Mouse (Mus musculus) heart, adult 9 months (tissue): ENCODE data around the gene Ndst4.

Source experiments
- DNase-seq, 2 experiments: peaks; one replicate each; pipeline ENCODE4 v3.0.0; 2022; ENCODE audit warnings: low spot score in 2 of 2

Gene Ndst4

GRCm38 (mm10) chr3:125734945-125735344 is 331.1 kb downstream of the Ndst4 start:
- DNase-seq = no peak

- DNase-seq = no peak
Observed at GRCm38 (mm10) chr3:125744468-125745141, 340.7 kb downstream of the Ndst4 start.

- no peak for DNase-seq
Observed at GRCm38 (mm10) chr3:125745142-125745496, 341.2 kb downstream of the Ndst4 start.

- no peak for DNase-seq
Observed at GRCm38 (mm10) chr3:125746367-125746766, 342.5 kb downstream of the Ndst4 start.

- DNase-seq = no peak
Observed at GRCm38 (mm10) chr3:125756911-125757310, 353.0 kb downstream of the Ndst4 start.

- DNase-seq = no peak
Observed at GRCm38 (mm10) chr3:125760711-125761110, 356.8 kb downstream of the Ndst4 start.
